Mouse (Mus musculus): ENCODE measurements around the gene Cnr2. TPM values are rescaled to one million over a fixed set of nuclear protein-coding genes. Genes with fewer than 3 reads are reported as not detected.

Gene Cnr2
- polyA plus RNA-seq, 1 experiment, result 1.5 TPM

DNA sequence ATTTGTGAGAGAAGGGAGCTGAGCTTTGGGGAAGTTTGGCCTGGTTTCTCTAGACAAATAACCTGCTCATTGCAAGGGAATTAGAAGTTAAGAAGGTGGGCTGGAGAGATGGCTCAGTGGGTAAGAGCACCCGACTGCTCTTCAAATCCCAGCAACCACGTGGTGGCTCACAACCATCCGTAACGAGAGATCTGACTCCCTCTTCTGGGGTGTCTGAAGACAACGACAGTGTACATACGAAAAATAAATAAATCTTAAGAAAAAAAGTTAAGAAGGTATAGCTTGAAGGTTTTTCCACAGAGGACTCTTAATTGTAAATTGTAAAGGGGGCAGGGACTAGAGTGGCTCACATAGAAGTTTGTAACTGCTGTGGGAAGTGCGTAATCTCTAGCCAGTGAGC, 19.6 kb upstream of the Cnr2 start:
- DNase-seq (ENCODE audit: low read depth, low spot score), result no peak
- 57% methylated on average over 7 of the region's 7 CpGs for WGBS

DNA sequence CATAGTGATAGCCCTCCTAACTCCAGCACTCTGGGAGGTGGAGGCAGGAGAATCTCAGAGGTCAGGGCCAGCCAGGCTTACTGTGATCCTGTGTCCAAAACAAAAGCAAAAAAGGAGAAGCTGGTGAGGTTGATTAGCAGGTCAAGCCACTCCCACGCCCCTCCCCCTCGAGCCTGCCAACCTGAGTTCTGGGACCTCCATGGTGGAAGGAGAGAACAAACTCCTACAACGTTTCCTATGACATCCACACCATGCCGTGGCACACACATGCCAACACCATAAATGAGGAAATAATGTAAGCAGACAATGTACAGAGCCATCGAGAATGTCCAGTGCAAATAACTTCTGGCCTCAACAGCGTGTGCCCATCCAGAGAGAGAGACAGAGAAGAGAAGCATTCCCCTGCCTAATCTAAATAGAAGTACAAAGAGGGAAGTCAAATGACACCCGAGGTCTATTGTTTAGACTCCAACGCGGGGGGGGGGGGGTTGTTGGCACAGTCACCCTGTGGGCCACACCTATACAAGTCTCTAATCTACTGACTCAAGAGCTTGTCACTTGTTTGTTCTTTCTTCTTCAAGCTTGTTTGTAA, 19.1 kb upstream of the Cnr2 start:
- WGBS, result 2% methylated on average over 9 of the region's 9 CpGs
- no peak for DNase-seq (ENCODE audit: low read depth, low spot score)

DNA sequence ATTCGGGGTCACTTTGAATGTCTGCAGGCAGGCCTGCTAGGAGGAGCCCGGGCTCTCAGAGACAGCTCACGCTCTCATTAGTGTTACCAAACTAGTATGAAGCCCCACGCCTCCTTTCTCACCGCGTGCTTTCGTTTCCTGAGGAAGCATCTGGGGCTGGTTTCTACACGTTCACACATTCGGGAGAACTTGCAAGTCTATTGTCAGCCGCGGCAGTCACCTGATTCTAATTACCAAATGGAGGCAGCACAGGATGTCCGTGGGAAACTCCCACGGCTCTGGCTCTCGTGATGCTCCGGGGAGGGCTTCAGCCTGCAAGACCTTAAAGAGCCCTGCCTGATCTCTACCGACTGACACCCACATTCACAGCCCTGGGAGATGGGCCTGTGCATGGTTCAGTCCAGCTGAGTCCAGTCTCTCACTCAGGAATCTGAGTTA, 18.6 kb upstream of the Cnr2 start:
- no peak for DNase-seq (ENCODE audit: low read depth, low spot score)
- WGBS, result under 1% methylated on average over 16 of the region's 16 CpGs

DNA sequence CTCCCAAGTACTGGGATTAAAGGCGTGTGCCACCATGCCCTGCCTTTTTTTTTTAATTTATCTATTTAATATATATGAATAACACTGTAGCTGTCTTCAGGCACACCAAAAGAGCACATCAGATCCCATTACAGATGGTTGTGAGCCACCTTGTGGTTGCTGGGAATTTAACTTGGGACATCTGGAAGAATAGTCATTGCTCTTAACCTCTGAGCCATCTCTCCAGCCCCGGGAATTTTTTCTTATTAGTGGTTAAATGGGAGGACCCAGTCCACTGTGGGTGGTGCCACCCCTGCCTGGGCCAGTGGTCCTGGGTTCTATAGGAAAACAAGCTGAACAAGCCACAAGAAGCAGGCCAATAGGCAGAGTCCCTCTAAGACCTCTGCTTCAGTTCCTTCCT, 17.5 kb upstream of the Cnr2 start:
- whole genome bisulfite sequencing, result 28% methylated on average over 2 of the region's 2 CpGs
- DNase-seq (ENCODE audit: low read depth, low spot score), result no peak

DNA sequence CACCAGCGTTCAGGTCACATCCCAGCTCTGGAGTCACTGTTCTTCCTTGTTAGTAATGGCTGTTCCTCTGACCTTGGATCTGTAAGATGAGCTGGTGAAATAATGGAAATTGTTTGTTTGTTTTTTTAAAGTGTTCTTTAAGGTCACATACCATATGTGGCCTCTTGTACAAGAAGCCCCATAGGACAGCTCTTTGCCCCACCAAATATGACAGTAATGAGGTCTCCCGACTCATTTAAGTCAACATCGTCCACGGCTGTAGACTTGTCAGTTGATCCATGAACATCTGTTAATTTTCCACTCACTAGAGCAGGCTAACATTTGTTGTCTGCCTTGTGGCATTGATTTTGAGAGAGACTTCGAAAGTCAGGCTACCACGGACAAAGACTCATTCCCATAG, 16.2 kb upstream of the Cnr2 start:
- WGBS, result 68% methylated on average over 6 of the region's 6 CpGs
- no peak for DNase-seq (ENCODE audit: low read depth, low spot score)

DNA sequence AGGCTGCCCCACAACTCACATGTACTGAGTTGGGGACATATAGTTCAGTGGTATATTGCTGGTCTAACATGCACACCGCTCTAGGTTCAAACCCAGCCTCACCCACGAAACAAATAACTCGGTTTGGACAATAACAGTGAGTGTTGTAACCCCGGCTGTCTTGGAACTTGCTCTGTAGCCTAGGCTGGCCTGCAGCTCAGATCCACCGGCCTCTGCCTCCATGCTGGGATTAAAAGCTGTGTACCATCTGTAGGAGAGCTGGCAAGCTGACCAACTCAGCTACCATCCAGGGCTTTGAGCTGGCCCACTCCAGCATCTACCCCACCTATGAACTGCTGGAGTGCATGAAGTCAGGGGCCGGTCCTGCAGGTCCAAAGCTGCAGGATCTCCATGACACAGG, 15.2 kb upstream of the Cnr2 start:
- DNase-seq (ENCODE audit: low read depth, low spot score), result no peak
- WGBS, result 86% methylated on average over 6 of the region's 6 CpGs

DNA sequence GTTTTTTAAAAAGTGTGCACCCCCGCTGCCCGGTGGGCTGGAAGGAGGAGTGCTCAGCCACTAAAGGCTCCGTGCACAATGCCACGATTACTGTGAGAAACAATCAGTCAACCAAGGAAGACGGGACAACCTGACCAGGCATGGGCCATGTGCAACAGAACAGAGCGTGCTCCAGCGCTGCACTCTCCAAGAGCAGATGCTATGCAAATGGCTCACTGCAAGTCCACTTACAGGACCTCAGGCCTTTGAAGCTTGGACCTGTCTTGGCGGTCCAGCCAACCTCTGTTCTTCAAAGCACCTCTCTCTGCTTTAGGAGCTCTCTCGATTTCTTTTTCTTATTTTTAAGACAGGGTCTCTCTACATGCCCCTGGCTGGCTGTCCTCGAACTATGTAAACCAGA, 14.6 kb upstream of the Cnr2 start:
- no peak for DNase-seq (ENCODE audit: low read depth, low spot score)
- WGBS, result 94% methylated on average over 10 of the region's 10 CpGs

DNA sequence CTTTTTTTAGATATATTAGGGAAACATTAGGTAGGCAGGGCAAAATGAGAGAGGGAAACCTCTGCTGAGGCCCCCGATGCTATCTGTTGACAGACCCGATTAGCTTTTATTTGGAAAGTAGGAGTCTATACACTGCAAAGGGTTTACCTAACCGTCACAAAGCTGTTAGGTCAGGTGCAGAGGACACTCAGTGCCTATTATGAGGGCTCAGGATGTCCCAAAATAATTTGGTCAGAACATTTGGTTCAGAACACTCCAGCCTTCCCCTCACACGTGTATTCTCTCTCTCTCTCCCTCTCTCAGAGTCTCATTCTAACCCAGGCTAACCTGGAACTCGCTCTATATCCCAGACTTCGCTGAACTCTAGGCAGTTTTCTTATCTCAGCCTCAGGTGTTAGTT, 13.2 kb upstream of the Cnr2 start:
- no peak for DNase-seq (ENCODE audit: low read depth, low spot score)
- WGBS, result 70% methylated on average over 6 of the region's 6 CpGs

DNA sequence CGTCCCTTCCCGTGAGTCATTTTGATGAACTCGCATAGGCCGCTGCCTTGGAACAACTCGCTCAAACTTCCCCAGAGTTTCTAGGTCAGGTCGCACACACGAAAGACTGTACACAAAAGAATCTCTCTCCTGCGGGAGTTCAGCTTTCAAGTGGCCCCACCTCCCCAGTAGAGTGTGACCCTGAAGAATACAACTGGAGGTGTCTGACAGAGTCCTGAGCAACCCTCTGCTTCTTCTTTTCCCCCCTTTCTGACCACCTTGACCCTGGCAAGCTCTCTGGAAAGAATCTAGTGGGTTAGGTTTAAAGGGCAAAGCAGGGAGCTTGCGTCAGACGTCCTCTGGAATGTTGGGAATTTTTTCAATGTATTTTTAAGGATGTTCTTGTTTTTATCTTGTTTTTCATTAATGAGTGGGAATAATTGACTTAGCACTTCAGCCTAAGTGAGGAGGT, 11.8 kb upstream of the Cnr2 start:
- 40% methylated on average over 10 of the region's 10 CpGs for WGBS
- no peak for DNase-seq (ENCODE audit: low read depth, low spot score)

DNA sequence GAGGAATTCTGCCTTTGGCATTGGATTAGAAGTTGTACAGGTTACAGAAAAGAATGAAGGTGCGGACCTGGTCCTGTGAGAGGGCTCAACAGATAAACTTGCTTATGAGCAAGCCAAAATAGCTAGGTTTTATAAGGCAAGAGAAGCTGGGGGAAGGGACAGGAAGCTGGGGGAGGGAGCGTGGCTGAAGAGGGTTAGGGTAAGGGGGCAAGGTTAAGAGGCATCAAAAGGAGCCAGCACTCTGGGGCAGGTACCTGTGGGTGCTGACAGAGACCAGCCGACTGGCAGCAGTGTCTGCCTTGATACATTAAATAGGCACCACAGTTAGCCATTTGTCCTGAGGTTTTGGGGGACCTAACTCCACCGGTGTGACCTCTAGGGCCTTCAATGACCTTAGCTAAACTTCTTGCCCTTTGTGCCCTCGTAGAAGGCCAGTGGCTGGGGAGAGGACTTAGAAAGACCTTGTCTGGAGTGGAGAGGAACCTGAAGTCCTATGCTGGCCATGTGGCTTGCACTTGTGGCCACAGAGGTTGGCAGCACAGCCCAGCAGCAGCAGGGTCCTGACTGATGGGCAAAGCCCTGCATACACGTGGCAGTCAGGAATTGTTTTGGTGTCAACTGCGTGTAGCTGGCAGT, 11.2 kb upstream of the Cnr2 start:
- DNase-seq (ENCODE audit: low read depth, low spot score), result no peak
- WGBS, result 74% methylated on average over 7 of the region's 7 CpGs

DNA sequence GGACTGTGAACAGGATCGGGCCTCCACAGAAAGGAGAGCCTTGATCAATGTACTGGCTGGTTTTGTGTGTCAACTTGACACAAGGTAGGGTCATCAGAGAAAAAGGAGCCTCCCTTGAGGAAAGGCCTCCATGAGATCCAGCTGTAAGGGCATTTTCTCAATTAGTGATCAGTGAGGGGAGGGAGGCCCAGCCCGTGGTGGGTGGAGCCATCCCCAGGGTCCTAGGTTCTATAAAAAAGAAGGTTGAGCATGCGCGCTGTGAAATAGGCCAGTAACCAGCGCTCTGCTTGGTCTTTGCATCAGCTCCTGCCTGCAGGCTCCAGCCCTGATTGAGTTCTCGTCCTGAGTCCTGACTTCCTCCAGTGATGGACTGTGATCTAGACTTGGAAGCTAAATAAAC, 10.7 kb upstream of the Cnr2 start:
- no peak for DNase-seq (ENCODE audit: low read depth, low spot score)
- 84% methylated on average over 6 of the region's 6 CpGs for WGBS

DNA sequence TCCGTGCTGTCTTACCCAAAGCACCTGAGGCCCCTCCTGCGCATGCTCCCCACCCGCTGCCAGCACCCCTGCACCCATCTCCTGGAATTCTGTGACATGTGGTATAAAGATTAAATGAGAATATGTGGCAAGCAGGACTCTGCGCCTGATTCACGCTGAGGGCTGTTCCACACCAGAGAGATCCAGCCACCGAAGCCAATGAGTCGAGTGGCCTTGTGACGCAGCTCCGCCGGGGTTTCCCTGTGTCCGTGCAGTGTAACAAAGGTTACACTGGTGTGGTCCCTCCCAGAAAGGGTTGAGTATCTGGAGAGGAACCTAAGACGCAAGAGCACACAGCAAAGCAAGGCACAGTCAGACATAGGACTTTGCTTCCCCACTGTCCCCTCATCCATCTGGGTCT, 9.5 kb upstream of the Cnr2 start:
- no peak for DNase-seq (ENCODE audit: low read depth, low spot score)
- 86% methylated on average over 12 of the region's 12 CpGs for WGBS

DNA sequence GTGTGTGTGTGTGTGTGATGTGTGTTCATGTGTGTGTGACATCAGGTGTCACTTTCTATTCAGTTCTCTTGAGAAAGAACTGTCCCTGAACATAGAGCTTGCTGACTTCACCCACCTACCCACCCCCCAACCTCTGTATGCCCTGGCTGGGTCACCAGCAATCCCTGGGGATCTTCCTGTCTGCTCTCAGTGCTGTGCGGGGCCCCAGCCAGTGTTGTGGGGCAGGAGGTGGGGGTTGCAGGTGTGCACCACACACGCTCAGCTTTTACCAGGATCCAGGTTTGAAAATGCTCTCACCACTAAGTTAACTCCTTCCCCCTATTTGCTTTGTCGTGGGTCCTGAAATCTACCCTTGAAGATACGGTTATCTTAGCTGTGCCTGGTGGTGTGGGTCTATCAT, 9.0 kb upstream of the Cnr2 start:
- 86% methylated on average over 4 of the region's 4 CpGs for WGBS
- DNase-seq (ENCODE audit: low read depth, low spot score), result no peak

DNA sequence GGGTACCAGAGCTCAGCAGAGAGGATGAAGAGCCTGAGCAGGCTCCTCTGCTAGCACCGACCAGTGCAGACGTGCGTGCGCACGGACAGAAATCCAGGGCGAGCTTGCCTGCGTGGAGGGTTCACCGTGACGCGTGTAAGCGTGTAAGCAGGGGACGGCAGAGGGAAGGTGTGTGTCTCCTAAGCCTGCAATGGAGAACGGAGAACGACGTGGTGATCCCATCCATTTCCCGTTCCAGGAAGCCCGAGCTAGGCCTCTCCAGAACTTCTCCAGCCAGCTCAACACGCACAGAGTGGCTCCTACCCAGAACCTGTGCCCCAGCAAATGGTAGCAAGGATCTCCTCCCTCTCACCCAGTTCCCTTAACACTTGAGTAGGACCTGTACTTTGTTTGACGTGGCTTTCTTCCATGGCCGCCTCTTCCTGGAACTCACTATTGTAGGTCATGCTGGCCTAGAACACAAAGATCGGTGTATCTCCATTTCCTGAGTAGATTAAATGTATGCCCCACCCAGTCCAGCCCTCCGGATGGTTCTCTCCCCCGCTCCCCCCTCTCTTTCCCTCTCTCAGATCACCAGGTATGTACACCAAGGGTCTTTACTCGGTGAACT, 6.6 kb upstream of the Cnr2 start:
- WGBS, result 89% methylated on average over 24 of the region's 24 CpGs
- no peak for DNase-seq (ENCODE audit: low read depth, low spot score)

DNA sequence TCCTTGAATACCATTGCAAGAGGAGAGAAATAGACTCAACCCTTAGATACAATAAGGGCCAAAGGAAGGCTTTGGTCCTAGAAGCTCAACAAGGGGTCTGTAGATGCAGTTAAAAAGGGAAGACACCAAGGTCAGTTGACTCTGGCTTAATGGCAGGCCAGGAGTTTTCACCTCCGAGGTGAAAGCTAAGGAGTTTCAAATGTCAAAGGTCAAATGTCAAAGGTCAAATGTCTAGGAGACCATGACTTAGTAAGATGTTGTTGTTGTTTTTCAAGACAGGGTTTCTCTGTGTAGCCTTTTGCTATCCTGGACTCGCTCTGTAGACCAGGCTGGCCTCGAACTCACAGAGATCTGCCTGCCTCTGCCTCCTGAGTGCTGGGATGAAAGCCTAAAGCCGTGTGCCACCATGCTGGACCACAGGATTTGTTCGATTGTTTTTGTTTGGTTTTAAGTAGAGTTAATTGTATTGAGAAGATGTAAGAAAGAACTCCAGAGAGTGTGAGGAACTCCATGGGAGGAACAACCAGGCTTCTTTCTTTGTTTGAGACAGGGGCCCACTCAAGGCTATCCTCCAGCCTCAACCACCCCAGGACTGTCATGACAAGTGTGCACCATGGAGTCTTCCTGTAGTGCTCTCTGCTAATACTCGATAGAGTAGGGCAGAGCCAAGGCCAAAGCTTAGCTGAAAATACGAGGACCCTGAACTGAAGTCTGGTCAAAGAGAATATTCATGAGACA, 5.9 kb upstream of the Cnr2 start:
- 77% methylated on average over 7 of the region's 7 CpGs for WGBS
- DNase-seq (ENCODE audit: low read depth, low spot score), result no peak

DNA sequence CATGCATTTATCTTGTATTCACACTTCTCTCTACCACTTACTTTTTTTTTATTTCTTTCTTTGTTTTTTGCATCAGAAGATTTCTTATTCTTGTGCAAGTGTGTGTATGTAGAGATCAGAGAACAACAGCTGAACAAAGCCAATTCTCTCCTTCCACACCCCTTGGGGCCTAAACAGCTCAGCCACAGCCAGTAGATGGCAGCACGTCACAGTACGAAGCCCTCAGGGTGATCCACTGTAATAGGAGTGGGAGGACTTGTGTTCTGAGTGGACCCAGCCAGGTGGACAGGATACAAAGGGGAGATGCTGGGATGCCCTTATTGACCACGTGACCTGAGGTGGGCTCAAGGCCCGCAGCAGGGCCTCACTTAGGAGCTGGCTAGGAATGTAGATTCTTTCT, 5.3 kb upstream of the Cnr2 start:
- peak; percentile 63 for DNase-seq (ENCODE audit: low read depth, low spot score)
- WGBS, result 2% methylated on average over 4 of the region's 4 CpGs

DNA sequence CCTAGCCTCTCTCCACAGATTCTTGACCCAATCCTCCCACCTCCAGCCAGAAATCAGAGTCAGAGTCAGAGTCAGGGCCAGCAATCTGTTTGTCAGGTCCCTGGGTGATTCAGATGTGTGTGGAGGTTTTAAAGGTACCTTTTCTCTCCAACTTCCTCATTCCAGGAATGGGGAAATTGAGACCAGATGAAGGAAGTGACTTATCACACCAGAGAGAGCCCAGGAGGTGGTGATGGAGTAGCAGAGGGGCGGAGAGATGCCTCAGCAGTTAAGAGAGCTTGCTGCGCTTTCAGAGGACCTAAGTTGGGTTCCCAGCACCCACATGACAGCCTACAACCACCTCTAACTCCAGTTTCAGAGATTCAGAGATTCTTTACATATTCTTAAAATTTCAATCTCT, 3.7 kb upstream of the Cnr2 start:
- no peak for DNase-seq (ENCODE audit: low read depth, low spot score)
- WGBS, result 84% methylated on average over 2 of the region's 2 CpGs

DNA sequence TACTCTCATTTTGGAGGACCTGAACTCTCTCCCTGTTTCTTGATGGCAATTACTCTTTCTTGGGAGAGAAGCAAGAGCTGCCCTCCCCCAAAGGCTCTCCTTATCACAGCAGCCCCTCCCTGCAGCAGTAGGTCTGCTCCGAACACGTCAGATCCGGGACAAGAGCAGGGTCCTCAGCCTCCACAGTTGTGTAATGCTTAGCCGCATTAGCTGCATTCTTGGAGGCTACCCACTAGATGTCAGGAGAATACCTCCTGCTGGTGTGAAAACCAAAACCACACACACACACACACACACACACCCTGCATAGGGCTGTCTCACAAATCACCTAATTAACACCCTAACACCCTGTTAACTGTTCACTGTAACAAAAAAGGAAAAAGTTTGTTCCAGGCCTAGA, 2.3 kb upstream of the Cnr2 start:
- WGBS, result 71% methylated on average over 4 of the region's 4 CpGs
- DNase-seq (ENCODE audit: low read depth, low spot score), result no peak

DNA sequence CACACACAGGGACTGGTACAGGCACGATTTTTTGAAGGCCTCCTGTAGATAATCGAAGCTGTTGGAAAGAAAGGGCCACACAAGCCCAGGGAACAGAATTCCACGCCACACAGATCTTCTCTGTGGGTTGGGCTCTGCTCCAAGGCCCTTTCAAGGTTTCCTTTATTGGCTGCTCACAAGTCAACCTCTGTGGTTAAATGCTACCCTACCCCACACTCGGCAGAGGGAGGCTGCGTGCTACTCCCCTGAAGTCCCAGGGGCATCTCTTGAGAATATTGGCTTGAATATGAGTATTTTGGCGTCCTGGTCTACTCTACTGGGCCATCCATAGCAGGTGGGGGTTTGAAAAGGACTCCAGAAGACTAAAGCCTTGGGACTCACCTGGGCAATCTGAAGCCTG, 963 bp downstream of the Cnr2 start:
- WGBS, result 76% methylated on average over 6 of the region's 6 CpGs

DNA sequence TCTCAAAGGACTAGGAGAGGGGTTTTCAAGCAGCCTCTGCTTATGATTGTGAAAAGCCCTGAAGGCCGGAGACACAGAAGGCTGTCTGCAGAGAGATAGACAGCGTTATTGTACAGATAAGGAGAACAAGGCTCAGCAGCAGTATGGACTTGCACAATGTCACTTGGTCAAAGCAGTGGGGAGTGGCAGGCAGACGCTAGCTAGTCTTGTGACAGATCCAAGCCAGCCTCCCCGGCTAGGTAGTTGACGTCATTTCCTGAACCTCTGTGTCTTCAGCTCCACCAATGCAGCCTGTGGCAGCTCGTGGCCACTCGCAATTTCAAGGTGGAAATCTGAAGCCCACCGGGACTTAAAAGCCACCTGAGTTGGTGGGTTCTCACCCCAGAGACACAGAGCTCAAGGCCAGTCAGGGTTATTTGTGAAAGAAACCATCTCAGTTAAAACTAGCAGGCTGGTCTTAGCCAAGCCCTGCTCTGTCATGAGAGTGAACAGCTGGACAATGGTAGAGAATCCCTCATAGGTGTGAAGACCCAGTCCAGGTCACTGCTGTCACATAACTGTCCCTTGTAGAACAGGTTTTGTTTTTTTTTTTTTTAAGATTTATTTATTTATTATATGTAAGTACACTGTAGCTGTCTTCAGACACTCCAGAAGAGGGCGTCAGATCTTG, 3.3 kb downstream of the Cnr2 start:
- 26% methylated on average over 9 of the region's 9 CpGs for WGBS
- no peak for DNase-seq (ENCODE audit: low read depth, low spot score)

More for the DNA sequence above, 963 bp downstream of the Cnr2 start:
- no peak for DNase-seq (ENCODE audit: low read depth, low spot score)

All from large intestine, adult 2 months (tissue).